Mouse (Mus musculus): Measurements from ENCODE around the gene Kitl. TPM values are rescaled to one million over a fixed set of nuclear protein-coding genes. Genes with fewer than 3 reads are reported as not detected.
A peak's percentile ranks its signal among the peaks of the same experiment; 100 is the strongest.

Kitl gene
- polyA plus RNA-seq, 1 experiment from 2014 or later, result 36.5 TPM

DNA sequence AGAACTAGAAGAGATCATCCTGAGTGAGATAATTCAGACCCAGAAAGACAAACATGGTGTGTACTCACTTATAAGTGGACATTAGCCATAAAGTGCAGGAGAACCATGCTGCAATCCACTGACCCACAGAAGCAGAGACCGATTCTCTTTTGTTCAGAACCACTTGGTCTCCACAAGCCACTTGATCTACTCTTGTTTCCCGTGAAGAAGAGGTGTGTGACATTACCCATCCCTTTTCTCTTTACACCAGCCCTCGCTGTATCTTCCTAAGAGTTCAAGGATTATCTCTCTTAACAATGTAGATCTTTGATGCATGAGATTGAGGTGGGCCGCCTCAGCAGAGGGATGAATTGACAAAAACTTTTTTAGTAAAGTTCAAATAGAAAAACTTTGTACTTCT, 11.6 kb upstream of the Kitl start:
- H3K27ac ChIP-seq (replicated peaks; ENCODE audit: low read depth, low read length), result no peak overlapping the region
- no peak overlapping the region for H3K4me3 ChIP-seq (ENCODE audit: low read depth, low read length)
- no peaks in the 10 kb centered on the region for H3K36me3 ChIP-seq (ENCODE audit: control insufficient read depth, insufficient read depth, low read length)

DNA sequence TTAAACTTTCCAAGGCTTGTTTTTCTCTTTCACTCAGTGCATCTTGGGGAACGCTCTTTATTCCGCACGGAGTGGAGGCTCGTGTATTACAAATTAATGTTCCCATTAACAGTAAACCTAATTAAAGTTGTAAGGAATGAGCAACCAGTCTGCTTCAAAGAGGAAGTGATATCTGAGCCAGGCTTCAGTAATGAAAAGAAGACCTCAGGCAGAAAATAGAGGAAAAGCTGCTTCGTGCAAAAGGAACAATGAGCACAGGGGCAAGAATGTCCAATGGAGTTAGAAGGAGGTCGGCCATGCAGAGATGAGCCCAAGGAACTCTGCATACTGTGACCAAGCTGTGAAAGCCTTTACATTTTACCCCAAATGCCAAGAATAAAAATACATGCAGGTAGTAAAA, 5.7 kb upstream of the Kitl start:
- no peak for DNase-seq (ENCODE audit: low spot score)
- WGBS, result 59% methylated on average over 6 of the region's 6 CpGs
- Histone ChIP-seq H3K4me1 (ENCODE audit: control insufficient read depth, insufficient read depth, low read length) (no peaks in the 10 kb centered on the region), H3K9ac (ENCODE audit: low read depth, low read length) (no peak overlapping the region), H3K27ac (replicated peaks; ENCODE audit: low read depth, low read length) (no peak overlapping the region), H3K4me3 (ENCODE audit: low read depth, low read length) (no peak overlapping the region), H3K4me2 (ENCODE audit: low read depth, low read length) (no peak overlapping the region), H3K9me3 (ENCODE audit: control insufficient read depth, low read length) (no peaks in the 10 kb centered on the region), H3K36me3 (ENCODE audit: control insufficient read depth, insufficient read depth, low read length) (no peaks in the 10 kb centered on the region), H3K27me3 (replicated peaks; ENCODE audit: control insufficient read depth, insufficient read depth, low read length) (no peaks in the 10 kb centered on the region)
- no peak for ATAC-seq (ENCODE audit: low read depth)

More for the DNA sequence above, 11.6 kb upstream of the Kitl start:
- Histone ChIP-seq H3K4me1 (ENCODE audit: control insufficient read depth, insufficient read depth, low read length) (no peaks in the 10 kb centered on the region), H3K9me3 (ENCODE audit: control insufficient read depth, low read length) (no peaks in the 10 kb centered on the region), H3K27me3 (replicated peaks; ENCODE audit: control insufficient read depth, insufficient read depth, low read length) (no peaks in the 10 kb centered on the region), H3K9ac (ENCODE audit: low read depth, low read length) (no peak overlapping the region), H3K4me2 (ENCODE audit: low read depth, low read length) (no peak overlapping the region)
- 95% methylated on average over 4 of the region's 4 CpGs for WGBS
- ATAC-seq (ENCODE audit: low read depth), result no peak
- DNase-seq (ENCODE audit: low spot score), result no peak

DNA sequence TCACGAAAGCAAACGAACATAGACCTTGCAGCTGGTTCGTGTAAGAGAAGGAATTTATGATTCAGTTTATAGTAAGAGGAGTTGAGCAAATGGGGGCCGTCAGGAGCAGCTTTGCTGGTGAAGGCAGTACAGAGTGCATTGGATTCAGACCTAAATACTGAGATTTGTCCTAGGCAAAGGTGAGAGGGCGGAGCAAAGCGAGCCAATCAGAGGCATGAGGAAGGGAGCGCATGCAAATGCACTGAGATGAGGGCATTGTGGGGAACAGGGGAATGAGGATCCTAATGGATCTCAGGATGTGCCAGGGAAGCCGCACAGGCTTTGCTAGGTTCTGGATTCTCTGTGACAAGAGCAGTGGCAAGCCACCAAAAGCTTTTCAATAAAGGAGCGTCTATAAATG, 5.1 kb upstream of the Kitl start:
- H3K4me1 ChIP-seq (ENCODE audit: control insufficient read depth, insufficient read depth, low read length), result no peaks in the 10 kb centered on the region
- 71% methylated on average over 9 of the region's 9 CpGs for WGBS
- H3K27ac ChIP-seq (replicated peaks; ENCODE audit: low read depth, low read length), result no peak overlapping the region
- H3K9me3 ChIP-seq (ENCODE audit: control insufficient read depth, low read length), result no peaks in the 10 kb centered on the region
- DNase-seq (ENCODE audit: low spot score) (no peak), ATAC-seq (ENCODE audit: low read depth) (peak; percentile 22; the same call in 1 of the 2 replicates)
- H3K36me3 ChIP-seq (ENCODE audit: control insufficient read depth, insufficient read depth, low read length), result no peaks in the 10 kb centered on the region
- no peak overlapping the region for H3K9ac ChIP-seq (ENCODE audit: low read depth, low read length)
- H3K4me2 ChIP-seq (ENCODE audit: low read depth, low read length), result no peak overlapping the region
- H3K27me3 ChIP-seq (replicated peaks; ENCODE audit: control insufficient read depth, insufficient read depth, low read length), result no peaks in the 10 kb centered on the region
- no peak overlapping the region for H3K4me3 ChIP-seq (ENCODE audit: low read depth, low read length)

DNA sequence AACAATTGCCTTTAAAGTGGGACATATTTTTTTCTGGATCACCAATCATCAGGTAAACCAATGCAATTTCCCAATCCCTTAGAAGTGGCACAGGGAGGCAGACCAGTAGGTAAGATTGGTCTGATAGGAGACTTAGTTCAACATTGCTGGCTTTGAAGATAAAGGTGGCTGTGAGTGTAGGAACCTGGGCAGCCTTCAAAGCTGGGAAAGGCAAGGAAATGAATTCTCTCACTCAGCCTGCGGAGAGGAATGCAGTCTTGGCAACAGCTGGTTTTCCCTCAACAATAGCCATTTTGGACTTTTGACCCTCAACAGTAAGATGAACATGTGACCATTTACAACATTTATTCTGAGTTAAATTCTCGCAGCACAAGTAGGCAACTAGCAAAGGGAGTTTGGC, 1.3 kb upstream of the Kitl start:
- DNase-seq (ENCODE audit: low spot score) (no peak), ATAC-seq (ENCODE audit: low read depth) (no peak)
- Histone ChIP-seq H3K27me3 (replicated peaks; ENCODE audit: control insufficient read depth, insufficient read depth, low read length) (peaks cover 18% of the 10 kb centered on the region), H3K4me3 (ENCODE audit: low read depth, low read length) (no peak overlapping the region), H3K4me1 (ENCODE audit: control insufficient read depth, insufficient read depth, low read length) (peaks cover 6% of the 10 kb centered on the region), H3K9me3 (ENCODE audit: control insufficient read depth, low read length) (no peaks in the 10 kb centered on the region), H3K4me2 (ENCODE audit: low read depth, low read length) (no peak overlapping the region), H3K9ac (ENCODE audit: low read depth, low read length) (no peak overlapping the region), H3K27ac (replicated peaks; ENCODE audit: low read depth, low read length) (no peak overlapping the region), H3K36me3 (ENCODE audit: control insufficient read depth, insufficient read depth, low read length) (no peaks in the 10 kb centered on the region)
- 32% methylated on average over 2 of the region's 2 CpGs for WGBS

DNA sequence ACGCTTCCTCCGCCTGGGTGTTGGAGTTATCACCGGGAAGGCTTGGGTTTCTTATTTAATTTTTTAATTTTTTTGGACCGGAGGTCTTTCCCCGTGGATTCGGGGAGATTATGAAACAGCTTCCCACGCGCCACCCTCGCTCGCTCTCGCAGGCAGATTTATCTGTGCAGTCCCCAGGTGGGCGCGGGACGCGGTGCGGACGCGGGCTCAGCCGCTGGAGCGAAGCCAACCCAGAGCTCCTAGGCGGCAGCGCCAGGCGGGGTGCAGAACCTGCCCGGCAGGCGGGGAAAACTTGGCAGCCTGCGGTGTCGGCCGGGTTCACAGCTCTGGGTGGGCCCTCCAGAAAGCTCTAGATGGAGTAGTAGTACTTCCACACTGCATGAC, 888 bp downstream of the Kitl start:
- peak overlapping the region; percentile 73 for H3K4me2 ChIP-seq (ENCODE audit: low read depth, low read length)
- H3K4me1 ChIP-seq (ENCODE audit: control insufficient read depth, insufficient read depth, low read length), result peaks cover 6% of the 10 kb centered on the region
- ATAC-seq (ENCODE audit: low read depth) (peak; percentile 68), DNase-seq (ENCODE audit: low spot score) (peak; percentile 78)
- peak overlapping the region; percentile 60 for H3K9ac ChIP-seq (ENCODE audit: low read depth, low read length)
- H3K27me3 ChIP-seq (replicated peaks; ENCODE audit: control insufficient read depth, insufficient read depth, low read length), result peaks cover 18% of the 10 kb centered on the region
- no peaks in the 10 kb centered on the region for H3K36me3 ChIP-seq (ENCODE audit: control insufficient read depth, insufficient read depth, low read length)
- peak overlapping the region; percentile 46; the same call in 1 of the 2 replicates for H3K27ac ChIP-seq (replicated peaks; ENCODE audit: low read depth, low read length)
- peak overlapping the region; percentile 57 for H3K4me3 ChIP-seq (ENCODE audit: low read depth, low read length)
- 0% methylated on average over 28 of the region's 28 CpGs for WGBS
- no peaks in the 10 kb centered on the region for H3K9me3 ChIP-seq (ENCODE audit: control insufficient read depth, low read length)

DNA sequence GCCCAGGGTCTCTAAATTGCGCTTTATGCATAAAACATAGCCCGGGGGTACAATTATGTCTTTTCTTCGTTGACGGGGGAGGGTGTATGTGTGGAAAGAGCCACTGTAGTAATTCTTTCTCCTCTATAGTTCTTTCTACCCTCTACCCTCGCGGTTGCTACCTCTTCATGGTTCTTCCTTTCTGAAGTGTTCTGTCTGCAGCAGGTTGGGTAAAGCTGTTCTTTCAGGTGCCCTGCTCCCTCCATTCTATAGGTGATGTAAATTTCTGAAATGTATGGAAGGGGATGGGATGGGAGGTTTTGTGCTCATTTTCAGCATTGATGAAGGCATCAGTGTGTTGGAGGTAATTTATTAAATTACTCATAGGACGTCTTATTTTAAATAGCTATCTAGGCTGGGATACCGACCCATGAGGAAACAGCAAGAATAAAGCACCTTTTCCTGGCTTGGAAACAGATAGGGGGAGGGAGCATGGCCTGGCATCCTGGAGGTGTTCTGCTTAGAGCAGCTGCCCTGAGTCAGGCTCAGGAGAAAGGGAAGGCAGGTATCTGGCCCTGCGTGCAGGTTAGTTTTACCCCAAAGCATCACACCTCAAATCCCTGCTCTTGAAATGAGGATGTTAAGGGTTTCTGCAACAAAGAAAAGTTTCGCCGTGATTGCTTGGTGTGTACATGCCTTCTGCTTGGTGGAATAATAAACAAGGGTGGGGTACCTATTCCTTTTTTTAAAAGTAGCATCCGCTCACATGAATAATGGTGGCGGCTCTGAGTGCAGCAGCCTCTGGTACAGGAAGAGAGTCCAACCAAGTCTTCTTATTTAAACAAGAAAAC, 1.7 kb downstream of the Kitl start:
- Histone ChIP-seq H3K4me1 (ENCODE audit: control insufficient read depth, insufficient read depth, low read length) (peaks cover 6% of the 10 kb centered on the region), H3K36me3 (ENCODE audit: control insufficient read depth, insufficient read depth, low read length) (no peaks in the 10 kb centered on the region), H3K27me3 (replicated peaks; ENCODE audit: control insufficient read depth, insufficient read depth, low read length) (peaks cover 18% of the 10 kb centered on the region), H3K9me3 (ENCODE audit: control insufficient read depth, low read length) (no peaks in the 10 kb centered on the region), H3K27ac (replicated peaks; ENCODE audit: low read depth, low read length) (no peak overlapping the region), H3K4me3 (ENCODE audit: low read depth, low read length) (peak overlapping the region; percentile 57), H3K4me2 (ENCODE audit: low read depth, low read length) (peak overlapping the region; percentile 73), H3K9ac (ENCODE audit: low read depth, low read length) (0 out of 2 replicates have a peak overlapping the region, but pooled peaks have one; percentile 19)
- DNase-seq (ENCODE audit: low spot score) (no peak), ATAC-seq (ENCODE audit: low read depth) (no peak)
- 15% methylated on average over 13 of the region's 13 CpGs for WGBS

DNA sequence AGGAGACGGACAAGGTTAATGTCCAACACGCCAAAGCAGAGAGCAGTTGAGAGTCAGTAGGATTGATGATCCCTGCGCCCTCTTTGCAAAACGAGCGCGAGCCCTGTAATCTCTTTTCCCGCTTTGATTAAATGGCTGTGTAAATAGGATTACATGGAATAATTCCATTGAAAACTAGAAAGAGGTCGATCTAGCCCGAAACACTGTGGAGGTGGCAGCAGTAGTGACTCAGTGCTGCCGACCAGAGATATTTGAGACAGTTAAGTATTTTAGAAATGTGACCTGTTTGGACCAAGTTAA, 2.3 kb downstream of the Kitl start:
- no peak overlapping the region for H3K27ac ChIP-seq (replicated peaks; ENCODE audit: low read depth, low read length)
- H3K4me1 ChIP-seq (ENCODE audit: control insufficient read depth, insufficient read depth, low read length), result peaks cover 6% of the 10 kb centered on the region
- H3K9ac ChIP-seq (ENCODE audit: low read depth, low read length), result 0 out of 2 replicates have a peak overlapping the region, but pooled peaks have one; percentile 19
- no peaks in the 10 kb centered on the region for H3K36me3 ChIP-seq (ENCODE audit: control insufficient read depth, insufficient read depth, low read length)
- WGBS, result 7% methylated on average over 10 of the region's 10 CpGs
- H3K4me3 ChIP-seq (ENCODE audit: low read depth, low read length), result peak overlapping the region; percentile 57
- H3K27me3 ChIP-seq (replicated peaks; ENCODE audit: control insufficient read depth, insufficient read depth, low read length), result peaks cover 18% of the 10 kb centered on the region
- peak overlapping the region; percentile 73 for H3K4me2 ChIP-seq (ENCODE audit: low read depth, low read length)
- no peaks in the 10 kb centered on the region for H3K9me3 ChIP-seq (ENCODE audit: control insufficient read depth, low read length)
- DNase-seq (ENCODE audit: low spot score) (no peak), ATAC-seq (ENCODE audit: low read depth) (no peak)

DNA sequence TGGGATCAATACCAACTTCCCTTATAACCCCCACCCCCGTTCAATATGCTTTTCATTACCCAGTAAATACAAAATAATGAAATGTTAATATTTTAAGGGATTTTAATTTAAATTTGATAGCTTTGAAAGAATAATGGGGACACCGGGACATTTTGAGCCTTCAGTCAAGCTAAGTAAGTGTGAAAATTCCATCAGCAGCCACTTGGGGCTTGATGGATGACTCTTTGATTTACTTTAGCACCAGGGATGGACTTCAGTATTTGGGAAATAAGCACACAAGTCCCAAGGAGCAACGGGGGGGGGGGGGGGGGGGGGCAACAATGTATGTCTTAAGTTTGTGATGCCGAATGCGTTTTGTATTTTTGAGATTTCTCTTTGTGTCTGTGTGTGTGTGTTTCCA, 3.1 kb downstream of the Kitl start:
- 30% methylated on average over 5 of the region's 5 CpGs for WGBS
- ATAC-seq (ENCODE audit: low read depth) (no peak), DNase-seq (ENCODE audit: low spot score) (no peak)
- peaks cover 6% of the 10 kb centered on the region for H3K4me1 ChIP-seq (ENCODE audit: control insufficient read depth, insufficient read depth, low read length)
- H3K4me2 ChIP-seq (ENCODE audit: low read depth, low read length), result peak overlapping the region; percentile 73
- H3K9me3 ChIP-seq (ENCODE audit: control insufficient read depth, low read length), result no peaks in the 10 kb centered on the region
- H3K27me3 ChIP-seq (replicated peaks; ENCODE audit: control insufficient read depth, insufficient read depth, low read length), result peaks cover 18% of the 10 kb centered on the region
- H3K36me3 ChIP-seq (ENCODE audit: control insufficient read depth, insufficient read depth, low read length), result no peaks in the 10 kb centered on the region
- H3K9ac ChIP-seq (ENCODE audit: low read depth, low read length), result no peak overlapping the region
- 0 out of 2 replicates have a peak overlapping the region, but pooled peaks have one; percentile 57 for H3K4me3 ChIP-seq (ENCODE audit: low read depth, low read length)
- no peak overlapping the region for H3K27ac ChIP-seq (replicated peaks; ENCODE audit: low read depth, low read length)
